Mouse (Mus musculus): ENCODE measurements around the gene Osbpl9.

GRCm38 (mm10) chr4:109131256-109131872 lies 70.7 kb downstream of the Osbpl9 start:
- TF ChIP-seq CTCF (IDR thresholded peaks at IDR 0.05; ENCODE audit: low read depth, low read length) (no peak), POLR2A (IDR thresholded peaks at IDR 0.05; ENCODE audit: borderline replicate concordance, low read depth, low read length) (no peak)

Measured in bone marrow macrophage, adult 2 months (primary cell).